Mouse (Mus musculus): ENCODE measurements around the gene Usp48.

Usp48 gene

GRCm38 (mm10) chr4:137679979-137680550 is 86.5 kb downstream of the Usp48 start:
- in situ Hi-C loops (cut with MboI; ENCODE audit: unreplicated experiment in 2 of 2): loop anchor here (5.0 to 25.0 kb wide), 4 partner anchors 37 to 732 kb away; partner anchors contain the start of gene Cela3b (in 1 of the 2)

- in situ Hi-C loops (cut with MboI; ENCODE audit: unreplicated experiment in 2 of 2): loop anchor here (5.0 to 25.0 kb wide), 3 partner anchors 37 to 732 kb away; partner anchors contain the start of gene Cela3b (in 1 of the 2)
Measured at GRCm38 (mm10) chr4:137680721-137681120, 87.2 kb downstream of the Usp48 start.

- in situ Hi-C loops (cut with MboI; ENCODE audit: unreplicated experiment in 2 of 2): loop anchor here (5.0 to 25.0 kb wide), 3 partner anchors 36 to 731 kb away; partner anchors contain the start of gene Cela3b (in 1 of the 2)
Measured at GRCm38 (mm10) chr4:137681408-137682104, 88.0 kb downstream of the Usp48 start.

- in situ Hi-C loops (cut with MboI; ENCODE audit: unreplicated experiment in 2 of 2): loop anchor here (5.0 to 25.0 kb wide), 3 partner anchors 34 to 729 kb away; partner anchors contain the start of gene Cela3b (in 1 of the 2)
Measured at GRCm38 (mm10) chr4:137682961-137683453, 89.5 kb downstream of the Usp48 start.

GRCm38 (mm10) chr4:137684830-137685343 is 91.3 kb downstream of the Usp48 start:
- in situ Hi-C loops (cut with MboI; ENCODE audit: unreplicated experiment in 2 of 2): loop anchor here (5.0 to 25.0 kb wide), 4 partner anchors 32 to 727 kb away; partner anchors contain the start of gene Cela3b (in 1 of the 2)

GRCm38 (mm10) chr4:137686303-137686702 is 92.7 kb downstream of the Usp48 start:
- in situ Hi-C loops (cut with MboI; ENCODE audit: unreplicated experiment in 2 of 2): loop anchor here (5.0 to 25.0 kb wide), 3 partner anchors 249 to 726 kb away; partner anchors contain the start of gene Cela3b (in 1 of the 2)

- in situ Hi-C loops (cut with MboI; ENCODE audit: unreplicated experiment in 2 of 2): loop anchor here (5.0 to 25.0 kb wide), 3 partner anchors 250 to 725 kb away; partner anchors contain the start of gene Cela3b (in 1 of the 2)
Measured at GRCm38 (mm10) chr4:137687234-137687825, 93.8 kb downstream of the Usp48 start.

GRCm38 (mm10) chr4:137692107-137692902 is 98.8 kb downstream of the Usp48 start:
- in situ Hi-C loops (cut with MboI; ENCODE audit: unreplicated experiment in 2 of 2): loop anchor here (25.0 kb wide), 2 partner anchors 255 to 720 kb away; partner anchors contain the start of gene Cela3b (in 1 of the 2)

GRCm38 (mm10) chr4:137695300-137695699 is 101.7 kb downstream of the Usp48 start:
- in situ Hi-C loops (cut with MboI; ENCODE audit: unreplicated experiment in 2 of 2): loop anchor here (25.0 kb wide), 2 partner anchors 258 to 717 kb away; partner anchors contain the start of gene Cela3b (in 1 of the 2)

- in situ Hi-C loops (cut with MboI; ENCODE audit: unreplicated experiment in 2 of 2): loop anchor here (25.0 kb wide), 2 partner anchors 259 to 716 kb away; partner anchors contain the start of gene Cela3b (in 1 of the 2)
Measured at GRCm38 (mm10) chr4:137695900-137696299, 102.3 kb downstream of the Usp48 start.

GRCm38 (mm10) chr4:137697156-137697885 is 103.8 kb downstream of the Usp48 start:
- in situ Hi-C loops (cut with MboI; ENCODE audit: unreplicated experiment in 2 of 2): loop anchor here (25.0 kb wide), 2 partner anchors 260 to 715 kb away; partner anchors contain the start of gene Cela3b (in 1 of the 2)

GRCm38 (mm10) chr4:137698076-137698985 is 104.8 kb downstream of the Usp48 start:
- in situ Hi-C loops (cut with MboI; ENCODE audit: unreplicated experiment in 2 of 2): loop anchor here (25.0 kb wide), 2 partner anchors 261 to 714 kb away; partner anchors contain the start of gene Cela3b (in 1 of the 2)

- in situ Hi-C loops (cut with MboI; ENCODE audit: unreplicated experiment in 2 of 2): loop anchor here (25.0 kb wide), 3 partner anchors 262 to 713 kb away; partner anchors contain the start of gene Cela3b (in 1 of the 2)
Measured at GRCm38 (mm10) chr4:137699264-137700211, 106.0 kb downstream of the Usp48 start.

- in situ Hi-C loops (cut with MboI; ENCODE audit: unreplicated experiment in 2 of 2): loop anchor here in 1 of 2 experiments (25.0 kb wide), 1 partner anchor 614 kb away; no protein-coding TSS in a partner anchor
Measured at GRCm38 (mm10) chr4:137700960-137701359, 107.4 kb downstream of the Usp48 start.

GRCm38 (mm10) chr4:137703077-137703476 is 109.5 kb downstream of the Usp48 start:
- in situ Hi-C loops (cut with MboI; ENCODE audit: unreplicated experiment in 2 of 2): loop anchor here in 1 of 2 experiments (25.0 kb wide), 1 partner anchor 616 kb away; no protein-coding TSS in a partner anchor

- in situ Hi-C loops (cut with MboI; ENCODE audit: unreplicated experiment in 2 of 2): loop anchor here in 1 of 2 experiments (25.0 kb wide), 1 partner anchor 617 kb away; no protein-coding TSS in a partner anchor
Measured at GRCm38 (mm10) chr4:137704561-137704960, 111.0 kb downstream of the Usp48 start.
